Mouse (Mus musculus) left cerebral cortex, postnatal 10 days (tissue): ENCODE data around the gene Zdhhc24. TPM values are rescaled to one million over a fixed set of nuclear protein-coding genes. Genes with fewer than 3 reads are reported as not detected.

ENCODE experiments used
- DNase-seq, 2 experiments: peaks; one replicate each; pipeline ENCODE4 v3.0.0; 2021 to 2022; ENCODE audit warnings: low spot score in 2 of 2, mixed read lengths in 1 of 2; ENCODE audit errors: extremely low spot score in 1 of 2
- intact Hi-C: fragments of 180-260 bp; cut with DNase I; formaldehyde crosslinking; loops from one replicate; pipeline ENCODE4 v1.15.1; 2025
- total RNA-seq, 2 experiments: library from RNA; stranded (reverse); gene quantifications; 2 replicates each; pipeline ENCODE4 v1.2.3; 2021

Zdhhc24 gene
- total RNA-seq, 2 experiments from 2014 or later, result 22.7 to 27.8 TPM

DNA sequence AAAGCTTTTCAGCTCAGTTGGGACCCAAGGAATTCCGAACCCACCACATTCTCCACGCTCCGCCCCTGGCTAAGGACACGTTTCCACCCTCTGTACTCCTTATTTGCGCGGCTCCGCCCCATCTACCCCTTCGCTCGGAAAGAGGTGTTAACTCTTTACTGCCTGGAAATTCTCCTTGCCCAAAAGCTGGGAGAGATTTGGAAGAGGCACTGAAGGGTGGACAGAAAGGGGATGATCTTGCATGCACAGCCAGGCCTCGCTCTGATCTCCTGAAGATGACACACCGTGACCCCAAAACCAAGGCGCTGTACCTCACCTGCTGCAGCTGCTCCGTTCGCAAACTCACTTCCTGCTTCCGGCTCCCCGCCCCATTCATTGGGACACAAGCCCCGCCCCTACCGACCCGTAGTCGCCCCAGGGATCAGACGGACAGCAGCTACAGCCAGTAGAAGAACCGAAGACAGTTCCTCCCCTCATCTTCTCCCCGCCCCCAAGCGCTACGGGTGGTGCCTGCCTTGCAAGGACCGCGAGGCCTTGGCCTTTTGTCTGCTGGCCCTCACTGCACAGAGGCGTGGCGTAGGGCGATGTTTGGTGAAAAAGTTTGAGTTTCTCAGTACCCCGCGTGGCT is 49.5 kb downstream of the Zdhhc24 start, which contains the start of gene Dpp3:
Gene Dpp3, minus strand, starts transcription at position 384 of the 628 bp plus-strand sequence.
- intact Hi-C loops, result no loop called here
- DNase-seq, result peak; percentile 96 to 99

GRCm38 (mm10) chr19:4928781-4929180 is 50.3 kb downstream of the Zdhhc24 start:
- DNase-seq, result no peak
- intact Hi-C loops, result no loop called here

Other genes with a start within 250 kb of the Zdhhc24 start
- 1 to 10 TPM; 2.7 to 3.0 TPM for gene Gm960, start 180.0 kb upstream of the Zdhhc24 start, total RNA-seq
- 100 to 1,000 TPM; 553 to 622 TPM for gene Sptbn2, start 167.5 kb upstream of the Zdhhc24 start, total RNA-seq
- 10 to 100 TPM; 12.4 to 14.2 TPM for gene Rbm4b, start 122.2 kb upstream of the Zdhhc24 start, total RNA-seq
- gene Rbm4, start 84.8 kb upstream of the Zdhhc24 start, total RNA-seq, result 10 to 100 TPM; 68.0 to 68.9 TPM
- 10 to 100 TPM; 16.0 to 16.2 TPM for gene Gm21992, start 67.1 kb upstream of the Zdhhc24 start, total RNA-seq
- gene Rbm14, start 67.0 kb upstream of the Zdhhc24 start, total RNA-seq, result 10 to 100 TPM; 52.7 to 57.0 TPM
- gene Ccs, start 39.3 kb upstream of the Zdhhc24 start, total RNA-seq, result 10 to 100 TPM; 37.4 to 38.6 TPM
- gene Ccdc87, start 39.3 kb upstream of the Zdhhc24 start, total RNA-seq, result 1 to 10 TPM; 2.4 to 2.9 TPM
- 100 to 1,000 TPM in 1 of 2 experiments, 10 to 100 TPM in 1; 99.2 to 106 TPM for gene Ctsf, start 23.5 kb upstream of the Zdhhc24 start, total RNA-seq
- 1 to 10 TPM; 3.1 to 3.9 TPM for gene Actn3, start 759 bp upstream of the Zdhhc24 start, total RNA-seq
- gene Bbs1, start 28.0 kb downstream of the Zdhhc24 start, total RNA-seq, result 10 to 100 TPM; 36.7 to 41.8 TPM
- gene Dpp3, start 49.6 kb downstream of the Zdhhc24 start, total RNA-seq, result 10 to 100 TPM; 62.2 to 67.0 TPM
- 10 to 100 TPM; 16.4 to 17.6 TPM for gene Peli3, start 64.5 kb downstream of the Zdhhc24 start, total RNA-seq
- 10 to 100 TPM; 60.8 to 61.0 TPM for gene Mrpl11, start 83.5 kb downstream of the Zdhhc24 start, total RNA-seq
- gene Npas4, start 111.6 kb downstream of the Zdhhc24 start, total RNA-seq, result 10 to 100 TPM in 1 of 2 experiments, 1 to 10 TPM in 1; 9.1 to 10.8 TPM
- gene Slc29a2, start 145.2 kb downstream of the Zdhhc24 start, total RNA-seq, result 10 to 100 TPM; 22.0 to 24.1 TPM
- 100 to 1,000 TPM; 133 to 136 TPM for gene B4gat1, start 160.2 kb downstream of the Zdhhc24 start, total RNA-seq
- gene AC124502.3, start 160.2 kb downstream of the Zdhhc24 start, total RNA-seq, result 1 to 10 TPM; 6.3 to 7.0 TPM
- gene Brms1, start 162.7 kb downstream of the Zdhhc24 start, total RNA-seq, result 1 to 10 TPM; 6.6 to 8.8 TPM
- 10 to 100 TPM; 16.9 to 24.1 TPM for gene Rin1, start 171.8 kb downstream of the Zdhhc24 start, total RNA-seq
- gene Cd248, start 189.4 kb downstream of the Zdhhc24 start, total RNA-seq, result 10 to 100 TPM in 1 of 2 experiments, 1 to 10 TPM in 1; 9.5 to 12.2 TPM
- gene Tmem151a, start 206.9 kb downstream of the Zdhhc24 start, total RNA-seq, result 100 to 1,000 TPM; 115 to 122 TPM
- gene Yif1a, start 209.9 kb downstream of the Zdhhc24 start, total RNA-seq, result 10 to 100 TPM; 27.3 to 30.4 TPM
- gene Cnih2, start 219.9 kb downstream of the Zdhhc24 start, total RNA-seq, result 100 to 1,000 TPM; 379 to 384 TPM
- 100 to 1,000 TPM; 167 to 168 TPM for gene Rab1b, start 228.4 kb downstream of the Zdhhc24 start, total RNA-seq
- gene Klc2, start 239.9 kb downstream of the Zdhhc24 start, total RNA-seq, result 100 to 1,000 TPM; 186 to 195 TPM